Mouse (Mus musculus) monocyte, adult 2 months (primary cell): Measurements from ENCODE around the gene Zc3h18.

Source experiments
- DNase-seq, 2 experiments: peaks; one replicate each; pipeline ENCODE4 v3.0.0; 2022; ENCODE audit warnings: low spot score in 2 of 2, low read depth in 1 of 2

The Zc3h18 gene

GRCm38 (mm10) chr8:122435375-122435774, 59.0 kb downstream of the Zc3h18 start:
- DNase-seq: no peak

- no peak for DNase-seq
These were observed 59.7 kb downstream of the Zc3h18 start for GRCm38 (mm10) chr8:122436146-122436545.

DNA sequence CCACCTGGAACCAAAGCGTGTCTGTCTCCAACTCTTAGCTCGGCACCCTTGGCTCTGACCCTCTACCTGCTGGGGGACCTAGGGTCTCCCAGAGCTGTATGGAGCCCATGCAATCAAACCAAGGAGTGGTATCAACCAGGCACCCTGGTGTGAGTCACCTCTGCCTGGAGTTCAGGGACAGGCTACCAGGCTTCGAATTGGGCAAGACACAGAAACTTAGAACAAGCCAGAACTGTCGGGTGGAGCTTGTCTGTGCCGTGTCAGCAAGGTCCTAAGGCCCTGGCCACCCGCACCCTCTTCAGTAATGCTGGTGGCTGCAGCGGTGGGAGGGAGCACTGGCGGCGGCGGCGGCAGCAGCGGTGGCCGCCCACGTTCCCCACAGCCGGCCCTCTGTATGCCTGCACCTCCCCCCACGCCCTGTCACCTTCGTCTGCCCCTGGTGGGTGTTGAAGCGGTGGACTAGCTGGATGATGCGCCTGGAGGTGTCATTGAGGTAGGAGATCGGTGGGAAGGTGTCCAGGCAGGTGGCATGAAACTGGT, 60.2 kb downstream of the Zc3h18 start:
- DNase-seq: peak in 1 of 2 experiments; percentile 24

DNA sequence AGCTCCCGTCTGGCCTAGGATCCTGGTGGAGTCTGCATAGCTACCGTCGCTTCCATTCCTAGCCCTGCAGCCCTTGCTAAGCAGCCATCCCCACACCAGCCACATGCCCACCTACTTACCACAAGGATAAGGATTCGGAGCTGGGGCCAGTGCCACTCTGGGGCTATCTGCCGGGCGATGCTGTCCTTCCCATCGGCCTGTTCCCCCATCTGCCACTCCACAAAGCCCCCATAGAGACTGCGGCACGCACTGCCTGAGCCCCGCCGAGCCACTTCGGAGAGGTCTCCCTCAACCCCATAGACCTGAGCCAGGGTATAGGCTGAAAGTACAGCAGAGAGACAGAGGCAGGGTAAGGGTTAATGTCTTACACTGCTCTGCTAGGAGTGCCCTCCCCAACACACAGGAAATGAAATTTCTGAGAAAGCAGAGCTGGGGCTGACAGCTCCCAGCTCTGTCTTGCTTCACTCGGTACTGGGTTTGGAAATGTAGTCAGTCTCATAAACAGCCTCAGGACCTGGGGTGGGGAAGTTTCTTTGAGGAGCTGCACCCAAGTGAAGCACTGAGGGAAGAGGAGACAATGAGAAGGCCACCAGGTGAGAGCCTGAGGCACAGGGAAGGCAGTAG, 61.4 kb downstream of the Zc3h18 start:
- peak in 1 of 2 experiments; percentile 40 for DNase-seq

GRCm38 (mm10) chr8:122439336-122439735, 62.9 kb downstream of the Zc3h18 start:
- DNase-seq: no peak

DNA sequence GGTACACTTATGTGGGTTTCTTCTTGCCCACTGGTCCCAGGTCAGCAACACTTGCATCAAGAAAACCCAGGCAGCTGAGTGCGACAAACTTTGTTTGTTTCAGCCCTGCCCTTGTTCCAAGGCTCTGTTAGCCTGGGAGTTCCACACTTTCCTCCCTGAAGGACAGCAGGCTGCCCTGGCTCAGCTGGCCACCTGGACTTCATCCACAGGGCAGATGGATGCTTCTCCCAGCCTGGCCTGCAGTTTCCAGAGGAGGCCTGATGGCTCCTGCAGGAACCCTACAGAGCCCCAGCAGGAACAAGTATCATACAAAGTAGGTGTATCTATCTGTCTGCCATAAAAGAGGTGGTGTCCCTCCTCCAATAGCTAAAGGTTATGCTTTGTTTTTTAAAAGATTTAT, 64.9 kb downstream of the Zc3h18 start:
- no peak for DNase-seq

DNA sequence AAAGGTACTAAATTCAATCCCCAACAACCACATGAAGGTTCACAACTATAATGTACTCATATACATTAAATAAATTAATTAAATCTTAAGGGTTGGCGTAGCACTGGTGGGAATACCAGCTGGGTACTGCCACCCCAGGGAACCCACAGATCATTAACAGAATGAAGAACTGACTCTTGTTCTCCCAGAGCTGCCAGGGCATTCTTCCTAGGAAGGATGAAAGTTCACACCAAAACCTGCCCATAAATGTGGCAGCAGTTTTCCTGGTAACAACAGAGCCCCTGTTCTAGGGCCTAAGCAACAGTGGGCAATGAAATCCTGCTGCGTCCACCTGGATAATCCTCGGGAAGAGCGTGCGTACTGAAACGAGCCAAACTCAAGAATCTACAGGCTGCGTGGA, 65.9 kb downstream of the Zc3h18 start:
- no peak for DNase-seq

DNA sequence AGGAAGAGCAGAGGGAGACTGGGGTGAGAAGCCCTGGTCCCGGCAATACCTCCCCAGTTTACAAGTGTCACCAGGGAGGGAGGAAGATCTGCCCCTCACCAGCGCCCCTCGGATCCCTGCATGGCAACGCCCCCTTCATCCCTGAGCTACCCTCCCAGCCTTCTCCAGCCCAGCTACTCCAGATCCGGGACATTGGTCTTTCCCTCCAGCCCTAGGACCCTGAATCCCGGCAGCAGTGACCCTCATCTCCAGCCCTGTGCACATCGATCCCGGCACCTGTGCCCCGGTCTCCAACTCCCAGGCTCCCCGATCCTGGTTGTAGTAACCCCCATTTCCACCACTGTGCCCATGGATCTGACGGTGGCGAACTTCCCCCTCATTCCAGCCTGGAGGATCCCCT, 66.4 kb downstream of the Zc3h18 start:
- no peak for DNase-seq

DNA sequence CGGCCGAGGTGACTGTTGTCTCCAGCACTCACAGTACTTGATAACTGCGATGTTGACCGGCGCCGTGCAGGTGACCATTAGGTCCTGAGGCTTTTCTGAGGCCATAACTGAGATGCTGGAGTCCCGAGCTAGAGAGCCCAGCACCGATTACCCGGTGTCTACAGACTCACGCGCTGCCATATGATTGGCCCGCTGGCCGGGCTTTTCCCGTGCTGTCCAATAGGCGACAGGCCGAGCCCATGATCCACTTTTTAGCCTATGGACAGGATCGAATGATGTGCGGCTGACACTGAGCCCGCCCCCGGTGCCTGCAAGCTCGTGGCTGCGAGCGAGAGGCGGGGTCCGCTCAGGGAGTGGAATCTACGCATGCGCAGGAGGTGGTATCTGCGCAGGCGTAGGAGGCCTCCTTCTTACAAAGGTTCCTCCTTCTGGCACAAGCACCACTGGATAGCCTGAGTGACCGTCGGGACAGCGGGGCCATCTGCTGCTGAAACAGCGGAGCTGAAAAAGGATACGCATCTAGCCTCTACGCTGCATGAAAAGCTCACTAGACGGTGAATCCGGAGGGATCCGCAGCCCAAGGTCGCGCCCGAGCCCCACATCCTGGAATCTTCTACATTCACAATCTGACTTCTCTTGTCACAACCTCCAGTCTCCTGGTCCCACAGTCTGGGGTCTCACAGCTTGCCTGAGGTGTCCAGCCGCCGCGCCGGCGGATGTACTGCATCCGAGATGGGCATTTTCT, 67.0 kb downstream of the Zc3h18 start, which contains the start of gene Mvd:
Gene Mvd (minus strand): TSS at position 161 of the 745 bp plus-strand sequence.
- DNase-seq: peak; percentile 99

DNA sequence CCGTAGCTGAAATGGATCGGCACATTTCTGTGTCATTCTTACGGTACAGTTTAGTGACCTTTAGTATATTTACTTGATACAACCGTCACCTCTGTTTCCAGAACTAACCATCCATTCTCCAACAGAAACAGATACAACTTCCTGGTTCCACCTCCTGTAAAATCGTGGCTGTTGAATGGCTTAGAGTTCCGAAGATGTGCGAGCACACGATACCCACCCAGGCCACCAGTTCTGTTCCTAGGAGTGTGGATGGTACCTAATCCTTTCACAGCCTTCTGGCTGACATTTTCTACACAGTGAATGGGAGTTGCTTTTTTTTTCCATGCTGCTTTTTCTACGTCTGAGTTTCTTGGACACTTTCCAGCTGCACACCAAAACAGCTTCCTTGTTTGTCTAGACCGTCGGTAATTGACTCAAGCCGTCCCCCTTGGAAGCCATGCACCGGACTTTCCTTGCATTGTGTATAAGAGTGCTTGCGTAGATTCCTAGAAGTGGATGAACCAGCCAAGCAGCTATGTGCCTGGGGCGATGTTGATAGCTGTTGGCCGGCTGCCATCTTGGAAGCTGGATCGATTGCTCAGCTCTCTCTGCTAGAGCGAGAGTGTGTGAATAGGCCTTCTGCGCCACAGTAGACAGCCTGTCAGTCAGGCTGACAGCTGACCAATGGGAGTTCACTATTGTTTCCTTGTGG, 67.8 kb downstream of the Zc3h18 start:
- DNase-seq: peak; percentile 52 to 69

- no peak for DNase-seq
These were observed 68.8 kb downstream of the Zc3h18 start for GRCm38 (mm10) chr8:122445203-122445602.

DNA sequence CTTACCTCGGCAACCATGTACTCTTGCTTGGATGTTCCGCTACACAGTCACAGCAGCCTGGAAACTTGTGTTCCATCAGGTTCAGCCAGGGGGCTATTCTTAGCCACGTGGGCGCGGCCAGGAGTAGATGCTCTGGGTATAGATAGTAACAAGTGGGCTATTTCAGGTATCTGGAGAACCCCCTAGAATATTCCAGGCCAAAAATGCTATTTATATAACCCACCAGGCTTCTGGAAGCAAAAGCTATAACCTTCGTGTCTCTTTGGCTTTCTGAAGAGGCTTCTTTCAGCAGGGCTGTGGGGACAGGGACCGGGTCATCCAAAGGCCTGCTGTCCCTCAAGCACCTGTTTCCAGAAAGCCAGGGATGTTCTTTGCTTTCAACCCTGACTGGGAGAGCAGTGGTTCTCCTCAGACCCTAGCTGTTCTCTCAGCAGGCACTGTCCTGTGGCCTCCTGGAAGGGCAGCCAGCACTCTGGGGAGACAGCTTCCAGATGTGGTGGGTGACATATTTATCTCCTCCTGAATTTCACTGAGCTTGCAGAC, 74.8 kb downstream of the Zc3h18 start:
- no peak for DNase-seq

- no peak for DNase-seq
These were observed 75.7 kb downstream of the Zc3h18 start for GRCm38 (mm10) chr8:122452154-122452553.

DNA sequence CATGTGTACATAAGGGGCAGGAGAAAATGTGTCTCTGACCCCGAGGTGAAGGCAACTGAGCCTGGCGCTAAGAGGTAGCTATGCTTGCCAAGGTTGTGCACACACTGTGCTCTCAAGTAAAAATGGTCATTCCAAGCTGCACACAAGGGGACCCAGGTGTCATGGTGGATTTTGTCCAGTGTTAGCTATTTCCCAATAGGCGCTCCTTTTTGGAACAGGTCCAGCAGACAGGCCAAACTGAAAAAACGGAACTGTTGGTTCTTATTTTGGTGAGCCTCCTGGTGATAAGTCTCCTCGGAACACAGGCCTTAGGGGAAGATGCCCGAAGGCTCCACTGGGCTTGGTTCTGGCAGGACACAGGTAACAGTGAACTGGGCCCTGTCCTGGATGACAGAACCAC, 78.0 kb downstream of the Zc3h18 start:
- peak in 1 of 2 experiments; percentile 40 for DNase-seq

DNA sequence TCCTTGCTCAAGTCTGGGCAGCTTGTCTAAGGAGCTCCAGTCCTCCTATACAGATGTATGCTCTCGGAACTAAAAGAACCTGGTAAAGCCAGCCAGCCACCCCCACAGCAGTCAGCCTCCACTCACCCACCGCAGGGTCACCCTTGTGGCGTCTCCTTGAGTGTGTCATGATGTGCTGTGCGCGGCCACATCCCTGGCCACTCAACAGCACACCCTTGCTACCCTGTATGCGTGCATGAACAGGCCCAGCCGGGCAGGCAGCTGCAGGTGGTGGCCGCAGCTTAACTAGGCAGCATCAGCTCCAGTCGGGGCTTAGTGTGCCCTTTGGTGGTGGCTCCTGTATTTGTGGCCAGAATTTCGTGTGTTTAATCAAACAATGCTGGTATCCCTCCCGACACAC, 80.8 kb downstream of the Zc3h18 start:
- DNase-seq: no peak

DNA sequence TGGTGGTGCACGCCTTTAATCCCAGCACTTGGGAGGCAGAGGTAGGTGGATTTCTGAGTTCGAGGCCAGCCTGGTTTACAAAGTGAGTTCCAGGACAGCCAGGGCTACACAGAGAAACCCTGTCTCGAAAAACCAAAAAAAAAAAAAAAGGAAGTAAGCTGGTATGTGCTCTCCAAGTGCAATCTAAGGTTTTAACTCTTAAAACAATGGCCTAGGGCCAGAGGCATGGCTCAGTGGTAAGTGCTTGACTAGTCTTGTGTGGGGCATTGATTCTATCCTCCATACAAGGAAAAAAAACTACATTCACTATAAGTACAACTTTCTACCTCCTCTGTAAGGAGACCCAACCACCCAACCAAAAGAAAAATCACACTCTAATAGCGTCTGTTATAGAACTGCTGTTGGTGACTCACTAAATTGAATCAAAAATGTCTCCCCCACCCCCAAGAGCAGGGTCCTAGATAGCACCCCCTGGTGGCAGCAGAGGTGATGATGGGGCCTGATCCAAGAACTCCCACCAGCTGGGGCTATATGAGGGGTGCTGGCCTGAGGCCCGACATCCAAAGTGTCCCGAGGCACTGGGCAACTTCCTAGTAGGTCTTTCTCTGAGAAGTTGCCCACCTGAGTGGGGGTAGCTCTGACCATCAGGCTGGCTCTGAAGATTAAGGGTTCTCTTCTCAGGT, 83.0 kb downstream of the Zc3h18 start:
- no peak for DNase-seq

GRCm38 (mm10) chr8:122459990-122460389, 83.6 kb downstream of the Zc3h18 start:
- no peak for DNase-seq

DNA sequence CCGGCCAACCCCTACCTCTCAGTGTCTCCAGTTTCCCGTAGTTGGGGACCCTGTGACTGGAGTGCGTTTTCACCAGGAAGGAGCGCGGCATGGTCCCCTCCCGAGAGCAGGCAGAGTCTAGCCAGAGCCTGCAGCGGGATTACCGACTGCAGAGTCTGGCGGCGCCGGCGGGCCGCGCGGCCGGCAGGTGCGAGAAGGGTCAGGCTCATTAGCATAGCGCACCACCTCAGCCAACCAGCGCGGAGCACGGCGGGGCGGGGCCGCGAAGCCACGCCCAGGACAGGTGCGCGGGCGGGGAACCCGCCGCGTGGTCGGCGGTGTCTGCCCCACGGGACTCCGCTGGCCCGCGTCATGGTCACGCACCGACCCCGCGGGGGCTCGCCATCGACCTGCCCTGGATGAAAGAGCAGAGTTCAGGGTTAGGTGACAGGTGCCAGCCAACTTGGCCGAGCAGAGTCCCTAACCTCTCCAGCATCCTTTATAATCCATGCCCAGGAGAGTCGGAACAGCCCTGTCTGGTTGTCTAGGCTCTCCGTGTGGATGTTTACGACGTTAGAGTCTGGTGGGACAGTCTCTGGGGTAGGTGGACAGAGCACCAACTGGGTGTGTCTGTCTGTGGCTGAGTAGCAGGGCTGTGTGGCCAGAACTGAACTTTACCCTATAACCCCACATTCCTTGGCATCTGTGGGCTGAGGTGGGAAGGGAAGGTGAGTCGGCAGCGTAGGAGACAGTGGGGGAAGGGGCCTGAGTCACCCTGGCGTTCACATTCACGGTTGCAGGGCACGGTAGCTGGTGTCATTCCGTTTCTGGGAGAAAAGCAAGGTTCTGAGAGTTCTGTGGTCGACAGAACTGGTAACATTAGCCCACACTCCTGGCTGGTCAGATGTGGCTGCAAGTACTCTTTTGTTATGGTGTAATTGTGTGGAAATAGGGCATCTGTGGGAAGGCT, 84.4 kb downstream of the Zc3h18 start, which contains the start of gene Snai3:
Gene Snai3 (minus strand): TSS at position 210 of the 949 bp plus-strand sequence.
- DNase-seq: no peak

DNA sequence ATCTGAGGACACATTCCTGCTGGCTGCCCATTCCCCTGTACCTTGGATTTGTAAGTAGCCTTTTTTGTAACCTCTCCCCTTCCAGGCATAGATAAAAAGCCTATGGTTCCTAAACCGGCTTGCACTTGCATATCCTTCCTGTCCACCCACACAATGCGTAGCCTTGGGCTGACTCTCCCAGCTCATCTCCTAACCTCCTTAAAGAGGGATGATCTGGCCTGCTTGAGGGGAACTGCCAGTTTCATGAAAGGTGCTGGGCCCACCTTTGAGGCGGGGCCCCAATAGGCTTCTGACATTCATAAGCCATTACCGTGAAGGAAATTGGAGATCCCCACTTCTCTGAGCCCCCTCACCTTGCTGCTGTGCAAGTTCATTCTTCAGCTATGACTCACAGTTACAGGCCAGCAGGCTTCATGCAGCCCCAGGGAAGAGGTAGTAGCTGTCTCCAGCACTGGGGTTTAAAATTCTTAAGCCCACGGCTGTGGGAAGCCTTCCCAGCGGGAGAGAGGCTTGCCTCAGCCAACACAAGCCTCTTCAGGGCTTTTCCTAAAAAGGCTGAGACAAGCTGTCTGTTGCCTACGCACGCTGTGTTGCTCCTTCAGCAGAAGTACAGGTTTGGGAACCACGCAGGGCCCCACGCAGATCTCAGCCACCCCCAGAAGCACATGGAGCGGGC, 85.2 kb downstream of the Zc3h18 start:
- DNase-seq: no peak
